Mouse (Mus musculus) heart, embryonic 11.5 days (tissue): ENCODE data around the gene Nrtn. TPM values are rescaled to one million over a fixed set of nuclear protein-coding genes. Genes with fewer than 3 reads are reported as not detected.

ENCODE experiments used
- ATAC-seq: fragments of 200-750 bp; cut with Nextera tagmentation; replicated peaks from 2 replicates; pipeline ENCODE4 v1.8.0; 2017; ENCODE audit warnings: moderate library complexity; ENCODE audit not compliant: insufficient number of reproducible peaks, low FRiP score, low TSS enrichment
- H3K27ac ChIP-seq: fragments of 300-500 bp; sonication (generic); 2 replicates; pipeline ENCODE4 v1.5.1; 2014; ENCODE audit warnings: mild to moderate bottlenecking, low read depth, low read length
- H3K27me3 ChIP-seq: fragments of 300-500 bp; sonication (generic); 2 replicates; pipeline ENCODE4 v1.6.1; 2014; ENCODE audit warnings: mild to moderate bottlenecking, low read length, mixed read lengths; ENCODE audit not compliant: control insufficient read depth, insufficient read depth
- H3K36me3 ChIP-seq: fragments of 300-500 bp; sonication (generic); 2 replicates; pipeline ENCODE4 v1.6.1; 2014; ENCODE audit warnings: mild to moderate bottlenecking, low read length, moderate library complexity, mixed read lengths; ENCODE audit not compliant: control insufficient read depth, insufficient read depth
- H3K4me1 ChIP-seq: fragments of 300-500 bp; sonication (generic); 2 replicates; pipeline ENCODE4 v1.6.1; 2014; ENCODE audit warnings: low read length; ENCODE audit not compliant: control insufficient read depth, insufficient read depth
- H3K4me2 ChIP-seq: fragments of 300-500 bp; sonication (generic); 2 replicates; pipeline ENCODE4 v1.6.1; 2014; ENCODE audit warnings: mild to moderate bottlenecking, moderate library complexity
- H3K4me3 ChIP-seq: fragments of 300-500 bp; sonication (generic); 2 replicates; pipeline ENCODE4 v1.5.1; 2014; ENCODE audit warnings: low read depth, low read length
- H3K9ac ChIP-seq: fragments of 300-500 bp; sonication (generic); 2 replicates; pipeline ENCODE4 v1.6.1; 2014; ENCODE audit warnings: mild to moderate bottlenecking, low read depth, low read length, moderate library complexity
- H3K9me3 ChIP-seq: fragments of 300-500 bp; sonication (generic); replicated peaks from 2 replicates; pipeline ENCODE4 v1.6.1; 2016; ENCODE audit warnings: low read length; ENCODE audit not compliant: control insufficient read depth
- WGBS: fragments of 180-500 bp; shearing (Covaris S2); extraction: QIAGEN DNeasy Blood & Tissue Kit; methylation state at CpG from one replicate; pipeline ENCODE4 v1.1.7; 2014; ENCODE audit not compliant: insufficient replicate concordance; 5-methylcytosine and 5-hydroxymethylcytosine counted together
- polyA plus RNA-seq: library from polyadenylated mRNA; unstranded; fragments of >200 nt; fragmentation: Nextera tagmentation; extraction: Ambion mirVana; gene quantifications from 2 replicates; pipeline ENCODE4 v1.2.1, GENCODE M21; 2014

The Nrtn gene
- polyA plus RNA-seq, 1 experiment from 2014 or later, result 5.2 TPM

DNA sequence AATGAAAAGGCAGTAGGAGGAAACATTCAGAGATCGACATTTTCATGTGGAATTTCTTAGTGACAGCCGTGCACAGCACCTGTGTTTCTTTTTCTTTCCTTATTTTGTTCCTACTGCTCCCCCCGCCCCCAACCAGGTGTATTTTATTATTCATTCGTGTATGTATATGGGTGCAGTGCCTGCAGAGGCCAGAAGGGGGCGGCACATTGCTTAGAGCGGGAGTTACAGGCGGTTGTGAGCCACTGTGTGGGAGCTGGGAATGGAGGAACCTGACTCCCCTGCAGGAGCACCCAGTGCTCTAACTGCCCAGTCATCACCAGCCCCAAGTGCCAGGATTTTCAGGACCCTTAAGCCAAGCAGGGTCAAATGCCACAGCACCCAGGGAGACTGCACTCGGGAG, 20.8 kb downstream of the Nrtn start:
- H3K4me3 ChIP-seq, result no peak overlapping the region
- ATAC-seq, result no peak
- WGBS, result 34% methylated on average over 8 of the region's 8 CpGs
- no peaks in the 10 kb centered on the region for H3K9me3 ChIP-seq
- H3K27me3 ChIP-seq, result peaks cover 7% of the 10 kb centered on the region; the same call in 1 of the 2 replicates
- no peak overlapping the region for H3K27ac ChIP-seq
- H3K4me1 ChIP-seq, result no peaks in the 10 kb centered on the region
- no peaks in the 10 kb centered on the region for H3K36me3 ChIP-seq
- no peak overlapping the region for H3K4me2 ChIP-seq
- H3K9ac ChIP-seq, result no peak overlapping the region

DNA sequence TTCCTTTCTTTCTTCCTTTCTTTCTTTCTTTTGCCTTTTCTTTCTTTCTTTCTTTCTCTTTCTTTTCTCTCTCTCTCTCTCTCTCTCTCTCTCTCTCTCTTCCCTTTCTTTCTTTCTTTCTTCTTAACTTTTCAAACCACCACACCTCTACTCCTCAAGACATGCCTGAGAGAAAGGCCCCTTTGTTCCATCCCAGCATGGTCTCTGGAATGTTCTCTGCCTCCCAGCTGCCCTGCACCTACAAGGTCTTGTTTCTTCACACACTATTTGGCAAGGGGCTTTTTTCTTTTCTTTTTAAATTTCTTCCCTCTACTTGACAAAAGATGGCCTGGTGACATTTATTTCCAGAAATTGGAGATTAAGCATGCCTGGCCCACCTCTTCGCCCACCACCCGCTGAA, 27.7 kb downstream of the Nrtn start:
- Histone ChIP-seq H3K9ac (no peak overlapping the region), H3K27ac (no peak overlapping the region), H3K36me3 (no peaks in the 10 kb centered on the region), H3K9me3 (no peaks in the 10 kb centered on the region), H3K27me3 (peaks cover 11% of the 10 kb centered on the region; the same call in 1 of the 2 replicates), H3K4me2 (no peak overlapping the region), H3K4me1 (peaks cover 20% of the 10 kb centered on the region), H3K4me3 (no peak overlapping the region)
- no peak for ATAC-seq
- 64% methylated on average over 2 of the region's 2 CpGs for WGBS

GRCm38 (mm10) chr17:56729151-56729550, 28.2 kb downstream of the Nrtn start:
- no peak overlapping the region for H3K4me3 ChIP-seq
- H3K4me2 ChIP-seq, result no peak overlapping the region
- no peak for ATAC-seq
- H3K9ac ChIP-seq, result no peak overlapping the region
- no peaks in the 10 kb centered on the region for H3K36me3 ChIP-seq
- H3K27ac ChIP-seq, result no peak overlapping the region
- WGBS, result 53% methylated on average over 6 of the region's 6 CpGs
- H3K4me1 ChIP-seq, result peaks cover 20% of the 10 kb centered on the region
- peaks cover 11% of the 10 kb centered on the region; the same call in 1 of the 2 replicates for H3K27me3 ChIP-seq
- no peaks in the 10 kb centered on the region for H3K9me3 ChIP-seq

- Histone ChIP-seq H3K9ac (peak overlapping the region; percentile 59), H3K27me3 (peaks cover 4% of the 10 kb centered on the region; the same call in 1 of the 2 replicates), H3K27ac (no peak overlapping the region), H3K4me2 (peak overlapping the region; percentile 50), H3K36me3 (0 out of 2 replicates have a peak, but pooled peaks cover 5% of the 10 kb centered on the region), H3K9me3 (no peaks in the 10 kb centered on the region), H3K4me3 (peak overlapping the region; percentile 12; the same call in 1 of the 2 replicates), H3K4me1 (peaks cover 20% of the 10 kb centered on the region)
- 14% methylated on average over 12 of the region's 12 CpGs for WGBS
- 0 out of 2 replicates have a peak, but pooled peaks have one; percentile 14 for ATAC-seq
These were observed 29.2 kb downstream of the Nrtn start for GRCm38 (mm10) chr17:56728117-56728516.

- H3K4me3 ChIP-seq, result peak overlapping the region; percentile 12; the same call in 1 of the 2 replicates
- ATAC-seq, result no peak
- H3K9ac ChIP-seq, result 0 out of 2 replicates have a peak overlapping the region, but pooled peaks have one; percentile 59
- H3K4me1 ChIP-seq, result peaks cover 20% of the 10 kb centered on the region
- H3K9me3 ChIP-seq, result no peaks in the 10 kb centered on the region
- peak overlapping the region; percentile 50 for H3K4me2 ChIP-seq
- H3K36me3 ChIP-seq, result peaks cover 6% of the 10 kb centered on the region; the same call in 1 of the 2 replicates
- 12% methylated on average over 12 of the region's 12 CpGs for WGBS
- no peak overlapping the region for H3K27ac ChIP-seq
- peaks cover 4% of the 10 kb centered on the region; the same call in 1 of the 2 replicates for H3K27me3 ChIP-seq
These were observed 29.7 kb downstream of the Nrtn start for GRCm38 (mm10) chr17:56727659-56728058.

DNA sequence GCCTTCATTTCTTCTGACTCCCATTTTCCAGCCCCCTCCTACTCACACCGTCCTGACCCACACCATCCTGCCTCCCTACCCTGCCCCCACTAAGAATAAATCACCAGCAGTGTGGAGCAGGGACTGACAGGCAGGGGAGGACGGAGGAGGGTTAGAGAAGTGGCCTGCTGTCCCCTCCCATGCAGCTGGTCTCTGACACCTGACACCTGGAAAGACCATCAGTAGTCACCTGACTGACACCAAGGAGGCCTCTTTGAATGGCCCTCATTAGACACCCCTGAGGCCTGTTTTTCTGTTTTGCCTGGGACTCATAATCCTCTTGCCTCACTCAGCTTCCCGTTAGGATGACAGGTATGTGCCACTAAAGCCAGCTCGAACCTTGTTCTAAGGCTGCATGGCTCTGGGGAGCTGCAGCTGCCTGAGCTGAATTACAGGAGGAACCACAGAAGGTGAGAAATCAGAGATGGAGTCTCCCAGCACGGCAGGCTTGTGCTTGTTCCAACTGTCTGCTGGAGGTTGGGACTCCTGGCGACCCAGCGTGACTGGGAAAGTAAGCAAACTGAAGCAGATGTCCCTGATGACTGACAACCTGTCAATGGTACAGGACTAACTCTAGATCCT, 30.2 kb downstream of the Nrtn start:
- Histone ChIP-seq H3K4me2 (peak overlapping the region; percentile 50), H3K27me3 (peaks cover 4% of the 10 kb centered on the region; the same call in 1 of the 2 replicates), H3K9ac (0 out of 2 replicates have a peak overlapping the region, but pooled peaks have one; percentile 2), H3K27ac (no peak overlapping the region), H3K4me3 (no peak overlapping the region), H3K4me1 (peaks cover 20% of the 10 kb centered on the region), H3K36me3 (peaks cover 8% of the 10 kb centered on the region; the same call in 1 of the 2 replicates), H3K9me3 (no peaks in the 10 kb centered on the region)
- 8% methylated on average over 7 of the region's 7 CpGs for WGBS
- no peak for ATAC-seq

DNA sequence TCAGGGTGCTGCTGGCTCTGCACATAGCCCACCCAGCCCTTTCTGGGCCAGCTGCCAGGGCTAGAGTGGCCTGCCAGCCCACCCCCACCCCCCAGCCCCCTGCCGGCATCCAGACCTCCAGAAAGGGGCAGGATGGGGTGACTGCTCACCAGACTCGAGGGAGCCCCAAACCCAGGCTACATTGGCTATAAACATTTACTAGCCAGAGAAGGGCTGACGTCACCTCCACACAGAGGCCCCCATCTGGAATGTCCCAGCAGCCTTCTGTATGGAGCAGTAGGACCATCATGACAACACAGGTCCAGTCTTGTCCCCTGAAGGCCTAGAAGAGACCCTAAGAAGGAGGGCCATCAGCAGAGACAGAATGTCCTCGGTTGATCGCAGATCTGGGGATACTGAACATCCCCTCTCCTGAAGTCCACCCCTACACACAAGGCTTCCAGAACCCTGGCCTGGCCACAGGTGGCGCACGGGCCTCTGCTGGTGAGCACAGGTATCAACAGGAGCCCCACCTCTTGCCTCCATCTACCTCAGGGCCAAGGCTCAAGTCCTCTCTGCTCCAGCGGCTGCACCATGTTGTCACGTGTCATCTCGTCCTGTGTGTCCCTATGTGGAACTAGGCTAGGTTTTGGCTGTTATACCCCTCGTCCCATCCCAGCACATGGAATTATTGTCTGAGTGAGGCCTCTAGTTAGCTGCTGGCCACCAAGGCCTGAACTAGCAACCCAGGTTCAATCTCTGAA, 33.7 kb downstream of the Nrtn start:
- Histone ChIP-seq H3K27me3 (no peaks in the 10 kb centered on the region; the same call in 1 of the 2 replicates), H3K4me3 (no peak overlapping the region), H3K9ac (no peak overlapping the region), H3K36me3 (peaks cover 12% of the 10 kb centered on the region), H3K4me2 (no peak overlapping the region), H3K27ac (no peak overlapping the region), H3K4me1 (peaks cover 32% of the 10 kb centered on the region), H3K9me3 (no peaks in the 10 kb centered on the region)
- no peak for ATAC-seq
- WGBS, result 83% methylated on average over 11 of the region's 11 CpGs

DNA sequence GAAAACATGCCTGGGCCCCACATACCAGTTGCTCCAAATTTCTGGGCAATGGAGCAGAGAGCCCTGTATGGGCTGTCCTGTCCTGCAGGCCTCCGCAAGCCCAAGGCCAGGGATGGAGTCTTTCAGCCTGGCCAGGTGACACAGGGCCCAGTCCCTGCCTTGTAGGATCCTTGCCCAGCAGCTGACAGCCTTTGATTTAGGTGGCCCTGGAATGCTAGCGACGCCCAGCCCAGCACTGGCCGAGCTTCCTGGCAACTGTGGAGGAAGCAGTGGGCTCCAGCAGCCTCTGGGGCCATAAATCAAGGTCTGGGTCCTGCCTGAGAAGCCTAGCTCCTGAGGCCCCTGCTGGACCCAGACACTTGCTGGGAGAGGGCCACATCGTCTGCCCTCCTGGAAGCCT, 34.9 kb downstream of the Nrtn start:
- Histone ChIP-seq H3K36me3 (peaks cover 12% of the 10 kb centered on the region), H3K9me3 (no peaks in the 10 kb centered on the region), H3K4me3 (no peak overlapping the region), H3K27ac (no peak overlapping the region), H3K27me3 (no peaks in the 10 kb centered on the region), H3K9ac (0 out of 2 replicates have a peak overlapping the region, but pooled peaks have one; percentile 28), H3K4me1 (peaks cover 23% of the 10 kb centered on the region), H3K4me2 (no peak overlapping the region)
- ATAC-seq, result no peak
- WGBS, result 87% methylated on average over 5 of the region's 5 CpGs
